Mouse (Mus musculus) frontal cortex, postnatal 36 days (tissue): ENCODE measurements around the gene Cul5.

Source experiments
- DNase-seq, 2 experiments: peaks; one replicate each; pipeline ENCODE4 v3.0.0; 2022; ENCODE audit warnings: low spot score in 2 of 2

The Cul5 gene

GRCm38 (mm10) chr9:53607192-53607591, 62.6 kb downstream of the Cul5 start:
- no peak for DNase-seq

GRCm38 (mm10) chr9:53604954-53605353, 64.9 kb downstream of the Cul5 start:
- DNase-seq = no peak

- no peak for DNase-seq
These were observed 66.0 kb downstream of the Cul5 start for GRCm38 (mm10) chr9:53603849-53604248.

GRCm38 (mm10) chr9:53603384-53603783, 66.4 kb downstream of the Cul5 start:
- peak; percentile 19 to 31 for DNase-seq

GRCm38 (mm10) chr9:53601541-53601940, 68.3 kb downstream of the Cul5 start:
- no peak for DNase-seq

GRCm38 (mm10) chr9:53598631-53599030, 71.2 kb downstream of the Cul5 start:
- no peak for DNase-seq

- no peak for DNase-seq
These were observed 72.7 kb downstream of the Cul5 start for GRCm38 (mm10) chr9:53596971-53597600.

GRCm38 (mm10) chr9:53594764-53595163, 75.0 kb downstream of the Cul5 start:
- peak; percentile 51 to 63 for DNase-seq

GRCm38 (mm10) chr9:53581870-53582269, 87.9 kb downstream of the Cul5 start:
- DNase-seq = no peak

GRCm38 (mm10) chr9:53575721-53576120, 94.1 kb downstream of the Cul5 start:
- DNase-seq = no peak

GRCm38 (mm10) chr9:53572516-53573307, 97.1 kb downstream of the Cul5 start:
- DNase-seq = no peak

GRCm38 (mm10) chr9:53570662-53571061, 99.2 kb downstream of the Cul5 start:
- peak; percentile 32 to 39 for DNase-seq
